Mouse (Mus musculus) ovary, postnatal 14 days (tissue): ENCODE data around the gene Ppp5c.
"Not testable (repeated sequence)": the region's sequence is repeated elsewhere in the genome, so short reads cannot be mapped to it uniquely, and the experiment has no call there.

Source experiments
- DNase-seq: peaks from one replicate; pipeline ENCODE4 v3.0.0; 2022; ENCODE audit warnings: low spot score

The Ppp5c gene

GRCm38 (mm10) chr7:17027588-17028343 lies at the start of gene Ppp5c:
TSS of gene Ppp5c (minus strand) at chr7:17027924.
- DNase-seq = peak; percentile 87

- no peak for DNase-seq
Observed at GRCm38 (mm10) chr7:17076542-17076941, 48.8 kb upstream of the Ppp5c start.

- DNase-seq = no peak
Observed at GRCm38 (mm10) chr7:17073904-17074615, 46.3 kb upstream of the Ppp5c start, which contains the start of gene Psg16. TSS of gene Psg16 (plus strand) at chr7:17074040.

- no peak for DNase-seq
Observed at GRCm38 (mm10) chr7:17073513-17073903, 45.8 kb upstream of the Ppp5c start.

GRCm38 (mm10) chr7:17067651-17068050 lies 39.9 kb upstream of the Ppp5c start:
- DNase-seq = not testable (repeated sequence)

GRCm38 (mm10) chr7:17067000-17067399 lies 39.3 kb upstream of the Ppp5c start:
- DNase-seq = no peak

GRCm38 (mm10) chr7:17066412-17066811 lies 38.7 kb upstream of the Ppp5c start:
- DNase-seq = peak; percentile 78

- DNase-seq = no peak
Observed at GRCm38 (mm10) chr7:17065620-17066019, 37.9 kb upstream of the Ppp5c start.

- no peak for DNase-seq
Observed at GRCm38 (mm10) chr7:17062845-17063244, 35.1 kb upstream of the Ppp5c start.

- no peak for DNase-seq
Observed at GRCm38 (mm10) chr7:17062389-17062788, 34.7 kb upstream of the Ppp5c start, which contains the start of gene Hif3a. TSS of gene Hif3a (minus strand) at chr7:17062427.

- no peak for DNase-seq
Observed at GRCm38 (mm10) chr7:17060782-17061605, 33.3 kb upstream of the Ppp5c start.

- DNase-seq = peak; percentile 97
Observed at GRCm38 (mm10) chr7:17060031-17060781, 32.5 kb upstream of the Ppp5c start.

- no peak for DNase-seq
Observed at GRCm38 (mm10) chr7:17059463-17059844, 31.7 kb upstream of the Ppp5c start.

- no peak for DNase-seq
Observed at GRCm38 (mm10) chr7:17058816-17059462, 31.2 kb upstream of the Ppp5c start.

- peak; percentile 47 for DNase-seq
Observed at GRCm38 (mm10) chr7:17058071-17058689, 30.5 kb upstream of the Ppp5c start.

- no peak for DNase-seq
Observed at GRCm38 (mm10) chr7:17056601-17057523, 29.1 kb upstream of the Ppp5c start.

- peak; percentile 74 for DNase-seq
Observed at GRCm38 (mm10) chr7:17056081-17056581, 28.4 kb upstream of the Ppp5c start.

GRCm38 (mm10) chr7:17055287-17055946 lies 27.7 kb upstream of the Ppp5c start:
- DNase-seq = no peak
